Comparison of ENCODE assay signal across 24 mouse cellular contexts in the genomic region with DNA sequence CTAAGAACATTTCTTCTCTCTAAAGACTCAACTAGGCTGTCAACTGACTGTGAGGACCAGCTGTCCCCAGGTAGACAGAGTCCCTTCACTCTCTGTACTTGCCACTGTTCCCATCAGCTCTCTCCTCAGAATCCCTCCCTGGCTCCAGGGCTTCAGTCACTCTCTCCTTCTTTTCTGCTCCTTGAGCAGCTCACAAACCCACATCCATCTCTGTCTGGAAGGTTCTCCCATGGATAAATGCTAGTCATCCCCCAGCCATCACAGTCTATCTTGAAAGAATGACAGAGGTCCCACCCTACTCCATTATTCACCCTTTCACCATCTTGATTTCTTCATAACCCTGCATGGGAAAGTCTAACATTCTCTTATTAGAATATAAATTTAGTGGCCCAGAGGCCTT.
"Had no signal": no experiment of that assay in that cellular context is flagged by ENCODE, and none has a peak within 500 bp of the region (broad histone marks: within the 10 kb centered on the region; RNA-seq: fewer than 3 reads in every experiment).

No protein-coding gene starts in this region.

- H3K27ac ChIP-seq: gastrocnemius, adult 2 months; heart, adult 2 months; hindbrain, embryonic 10.5 days; hindbrain, embryonic 12.5 days; hindbrain, embryonic 14.5 days; layer of hippocampus, adult 2 months; left cerebral cortex, adult 2 months; limb, embryonic 13.5 days; limb, embryonic 15.5 days; liver, embryonic 12.5 days; liver, embryonic 14.5 days had no signal

- H3K36me3 ChIP-seq: heart, embryonic 12.5 days; hindbrain, embryonic 10.5 days; hindbrain, embryonic 12.5 days; limb, embryonic 13.5 days; limb, embryonic 15.5 days; liver, embryonic 12.5 days had no signal

- ATAC-seq: hindbrain, embryonic 16.5 days; inflammation-experienced regulatory T-cells, adult 6 months; intestine, postnatal 0 days; liver, embryonic 12.5 days had no signal

- DNase-seq: gastrocnemius, adult 2 months; gastrocnemius, postnatal 10 days; gastrocnemius, postnatal 25 days; heart, adult 2 months; heart, postnatal 14 days; heart, postnatal 36 days; kidney, adult 18-20 months; kidney, adult 8-10 months; kidney, postnatal 10 days; kidney, postnatal 25 days; kidney, postnatal 4 days had no signal

- H3K9ac ChIP-seq: heart, embryonic 12.5 days; hindbrain, embryonic 12.5 days; hindbrain, embryonic 14.5 days; limb, embryonic 13.5 days; limb, embryonic 15.5 days; liver, embryonic 12.5 days; liver, embryonic 14.5 days had no signal

- H3K4me2 ChIP-seq: heart, embryonic 12.5 days; hindbrain, embryonic 12.5 days; hindbrain, embryonic 14.5 days; limb, embryonic 13.5 days; limb, embryonic 15.5 days; liver, embryonic 12.5 days had no signal

- H3K4me3 ChIP-seq: gastrocnemius, adult 2 months; heart, adult 2 months; heart, embryonic 12.5 days; hindbrain, embryonic 10.5 days; hindbrain, embryonic 12.5 days; layer of hippocampus, adult 2 months; left cerebral cortex, adult 2 months; limb, embryonic 13.5 days; limb, embryonic 15.5 days; liver, embryonic 12.5 days had no signal

- H3K27me3 ChIP-seq: hindbrain, embryonic 12.5 days; limb, embryonic 13.5 days; limb, embryonic 15.5 days; liver, embryonic 12.5 days had no signal

- H3K9me3 ChIP-seq: heart, embryonic 12.5 days; hindbrain, embryonic 10.5 days; hindbrain, embryonic 12.5 days; limb, embryonic 13.5 days; limb, embryonic 15.5 days; liver, embryonic 12.5 days had no signal

- H3K4me1 ChIP-seq: heart, embryonic 12.5 days; hindbrain, embryonic 12.5 days; limb, embryonic 13.5 days; limb, embryonic 15.5 days; liver, embryonic 12.5 days had no signal
